Mouse (Mus musculus) embryonic facial prominence, embryonic 11.5 days (tissue): ENCODE results near the gene Hp1bp3. TPM values are rescaled to one million over a fixed set of nuclear protein-coding genes. Genes with fewer than 3 reads are reported as not detected.

ENCODE experiments used
- ATAC-seq: fragments of 200-750 bp; cut with Nextera tagmentation; replicated peaks from 2 replicates; pipeline ENCODE4 v1.8.0; 2017; ENCODE audit warnings: low read depth; ENCODE audit not compliant: insufficient number of reproducible peaks, low FRiP score, low TSS enrichment
- DNase-seq: peaks from one replicate; pipeline ENCODE4 v3.0.0-alpha.2; 2015; ENCODE audit warnings: low spot score
- H3K27ac ChIP-seq: fragments of 300-500 bp; sonication (generic); replicated peaks from 2 replicates; pipeline ENCODE4 v1.5.1; 2014; ENCODE audit warnings: mild to moderate bottlenecking, low read depth, low read length, control low read depth
- H3K27me3 ChIP-seq: fragments of 300-500 bp; sonication (generic); 2 replicates; pipeline ENCODE4 v1.6.1; 2014; ENCODE audit warnings: mild to moderate bottlenecking, low read length, moderate library complexity, mixed read lengths; ENCODE audit not compliant: control insufficient read depth, insufficient read depth
- H3K36me3 ChIP-seq: fragments of 300-500 bp; sonication (generic); replicated peaks from 2 replicates; pipeline ENCODE4 v1.6.1; 2014; ENCODE audit warnings: low read depth, mild to moderate bottlenecking, low read length, moderate library complexity, mixed read lengths; ENCODE audit not compliant: control insufficient read depth, insufficient read depth
- H3K4me1 ChIP-seq: fragments of 300-500 bp; sonication (generic); 2 replicates; pipeline ENCODE4 v1.6.1; 2014; ENCODE audit warnings: low read length, mixed read lengths; ENCODE audit not compliant: control insufficient read depth, insufficient read depth
- H3K4me2 ChIP-seq: fragments of 300-500 bp; sonication (generic); 2 replicates; pipeline ENCODE4 v1.6.1; 2014; ENCODE audit warnings: low read depth, mild to moderate bottlenecking, control low read depth, low read length, moderate library complexity
- H3K4me3 ChIP-seq: fragments of 300-500 bp; sonication (generic); 2 replicates; pipeline ENCODE4 v1.5.1; 2014; ENCODE audit warnings: low read depth, low read length, control low read depth
- H3K9ac ChIP-seq: fragments of 300-500 bp; sonication (generic); replicated peaks from 2 replicates; pipeline ENCODE4 v1.6.1; 2014; ENCODE audit warnings: mild to moderate bottlenecking, control low read depth, low read length
- H3K9me3 ChIP-seq: fragments of 300-500 bp; sonication (generic); replicated peaks from 2 replicates; pipeline ENCODE4 v1.6.1; 2016; ENCODE audit warnings: mild to moderate bottlenecking, low read length, inconsistent platforms, mixed read lengths; ENCODE audit not compliant: control insufficient read depth
- WGBS: fragments of 180-500 bp; shearing (Covaris S2); extraction: QIAGEN DNeasy Blood & Tissue Kit; methylation state at CpG from one replicate; pipeline ENCODE4 v1.1.7; 2014; 5-methylcytosine and 5-hydroxymethylcytosine counted together
- polyA plus RNA-seq: library from polyadenylated mRNA; unstranded; fragments of >200 nt; fragmentation: Nextera tagmentation; extraction: Ambion mirVana; gene quantifications from 2 replicates; pipeline ENCODE4 v1.2.1, GENCODE M21; 2014

The Hp1bp3 gene
- polyA plus RNA-seq, 1 experiment from 2014 or later, result 201 TPM

DNA sequence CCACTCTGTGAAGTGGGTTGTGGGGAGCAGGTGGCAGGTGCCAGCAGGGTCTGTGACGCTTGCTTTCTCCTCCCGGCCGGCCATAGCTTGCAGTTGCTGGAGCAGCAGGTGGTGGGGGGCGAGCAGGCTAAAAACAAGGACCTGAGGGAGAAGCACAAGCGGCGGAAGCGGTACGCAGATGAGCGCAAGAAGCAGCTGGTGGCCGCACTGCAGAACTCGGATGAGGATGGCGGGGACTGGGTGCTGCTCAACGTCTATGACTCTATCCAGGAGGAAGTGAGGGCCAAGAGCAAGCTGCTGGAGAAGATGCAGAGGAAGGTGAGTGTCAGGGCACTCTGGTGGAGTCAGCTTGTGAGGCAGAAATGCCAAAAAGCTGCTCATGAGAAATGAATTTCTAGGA, 75.9 kb downstream of the Hp1bp3 start:
- no peak overlapping the region for H3K9ac ChIP-seq
- H3K9me3 ChIP-seq, result no peaks in the 10 kb centered on the region
- 91% methylated on average over 13 of the region's 13 CpGs for WGBS
- no peak overlapping the region for H3K27ac ChIP-seq
- ATAC-seq, result no peak
- H3K36me3 ChIP-seq, result no peaks in the 10 kb centered on the region
- no peaks in the 10 kb centered on the region for H3K27me3 ChIP-seq
- no peaks in the 10 kb centered on the region for H3K4me1 ChIP-seq
- no peak for DNase-seq
- no peak overlapping the region for H3K4me2 ChIP-seq
- H3K4me3 ChIP-seq, result no peak overlapping the region

DNA sequence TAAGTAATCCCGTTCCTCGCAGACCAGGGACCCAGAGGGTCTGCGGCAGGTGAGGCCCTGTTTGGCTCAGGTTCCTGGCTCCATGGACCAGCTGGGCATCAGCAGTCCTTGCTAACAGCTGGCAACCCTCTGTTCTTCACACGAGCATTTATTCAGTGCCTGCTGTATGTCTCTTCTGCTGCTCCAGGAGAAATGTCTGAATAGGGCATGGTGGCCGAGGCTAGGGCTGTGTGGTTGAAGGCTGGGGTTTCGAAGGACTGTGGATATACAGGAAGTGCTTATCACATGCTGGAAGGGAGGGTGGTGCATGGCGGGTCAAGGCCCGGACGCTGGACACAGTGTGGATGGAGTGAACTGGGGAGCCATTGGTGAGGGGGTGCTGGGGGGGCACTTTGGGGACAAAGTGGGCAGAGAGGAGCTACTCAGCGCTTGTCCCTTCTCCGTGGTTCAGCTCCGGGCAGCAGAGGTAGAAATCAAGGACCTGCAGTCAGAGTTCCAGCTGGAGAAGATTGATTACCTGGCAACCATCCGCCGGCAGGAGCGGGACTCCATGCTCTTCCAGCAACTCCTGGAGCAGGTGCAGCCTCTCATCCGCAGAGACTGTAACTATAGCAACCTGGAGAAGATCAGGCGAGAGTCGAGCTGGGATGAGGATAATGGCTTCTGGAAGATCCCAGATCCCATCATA, 77.3 kb downstream of the Hp1bp3 start:
- Histone ChIP-seq H3K36me3 (no peaks in the 10 kb centered on the region), H3K4me2 (no peak overlapping the region), H3K27ac (no peak overlapping the region), H3K4me1 (no peaks in the 10 kb centered on the region), H3K9ac (no peak overlapping the region), H3K9me3 (no peaks in the 10 kb centered on the region), H3K27me3 (no peaks in the 10 kb centered on the region), H3K4me3 (no peak overlapping the region)
- ATAC-seq (no peak), DNase-seq (no peak)
- WGBS, result 81% methylated on average over 18 of the region's 18 CpGs

DNA sequence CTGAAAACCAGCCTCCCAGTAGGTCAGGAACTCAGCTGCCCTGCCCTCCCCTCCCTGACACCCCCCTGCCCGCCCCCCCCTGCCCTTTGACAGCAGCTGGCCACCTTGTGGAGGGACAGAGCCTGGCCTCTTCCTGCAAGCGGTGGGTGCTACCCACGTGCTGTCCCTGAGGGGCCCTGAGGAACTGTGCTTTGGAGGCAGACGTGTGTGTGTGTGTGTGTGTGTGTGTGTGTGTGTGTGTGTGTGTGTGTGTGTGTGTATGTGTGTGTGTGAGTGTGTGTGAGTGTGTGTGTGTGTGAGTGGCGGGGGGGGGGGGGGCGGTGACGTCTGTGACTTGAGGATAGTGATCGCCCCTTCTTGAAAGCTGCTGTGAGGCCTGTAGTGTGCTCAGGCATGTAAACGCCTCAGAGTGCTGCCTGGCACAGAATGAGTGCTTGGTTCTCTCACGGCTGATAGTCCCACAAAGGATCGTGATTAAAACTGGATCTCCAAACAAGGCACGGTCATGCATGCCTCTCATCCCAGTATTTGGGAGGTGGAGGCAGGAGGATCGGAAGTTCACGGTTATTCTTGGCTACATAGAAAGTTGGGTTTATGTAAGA, 78.0 kb downstream of the Hp1bp3 start:
- Histone ChIP-seq H3K4me1 (no peaks in the 10 kb centered on the region), H3K4me3 (no peak overlapping the region), H3K4me2 (no peak overlapping the region), H3K36me3 (no peaks in the 10 kb centered on the region), H3K9me3 (no peaks in the 10 kb centered on the region), H3K27ac (no peak overlapping the region), H3K9ac (no peak overlapping the region), H3K27me3 (no peaks in the 10 kb centered on the region)
- no peak for ATAC-seq
- WGBS, result 79% methylated on average over 9 of the region's 14 CpGs
- DNase-seq, result no peak

Other genes starting within 250 kb of the Hp1bp3 start
- gene Eif4g3, start 223.3 kb upstream of the Hp1bp3 start, polyA plus RNA-seq, result 35.2 and 38.7 TPM in 2 replicates
- 1.1 and 1.2 TPM in 2 replicates for gene Sh2d5, start 34.1 kb downstream of the Hp1bp3 start, polyA plus RNA-seq
- 0.31 and 0.33 TPM in 2 replicates for gene Kif17, start 34.1 kb downstream of the Hp1bp3 start, polyA plus RNA-seq
- gene Ddost, start 88.4 kb downstream of the Hp1bp3 start, polyA plus RNA-seq, result 249 and 259 TPM in 2 replicates
- 17.7 and 18.8 TPM in 2 replicates for gene Pink1, start 110.0 kb downstream of the Hp1bp3 start, polyA plus RNA-seq
- gene Cda, start 151.7 kb downstream of the Hp1bp3 start, polyA plus RNA-seq, result 3.5 and 5.7 TPM in 2 replicates
- 0.39 TPM in 1 of 2 replicates, not detected in the other for gene Fam43b, start 180.2 kb downstream of the Hp1bp3 start, polyA plus RNA-seq
- 15.4 and 18.0 TPM in 2 replicates for gene Mul1, start 218.4 kb downstream of the Hp1bp3 start, polyA plus RNA-seq
- 2.4 and 2.7 TPM in 2 replicates for gene Camk2n1, start 238.0 kb downstream of the Hp1bp3 start, polyA plus RNA-seq